Mouse (Mus musculus): ENCODE measurements around the gene Six3. TPM values are rescaled to one million over a fixed set of nuclear protein-coding genes. Genes with fewer than 3 reads are reported as not detected.

The Six3 gene
- total and polyA plus RNA-seq, 3 experiments, result not detected

GRCm38 (mm10) chr17:85595853-85596252 is 17.6 kb upstream of the Six3 start:
- no peaks in the 10 kb centered on the region; a peak in 2 of 4 replicates for H3K27me3 ChIP-seq (ENCODE audit: control insufficient read depth in 1 of 2, insufficient read depth in 2 of 2, low read length in 2 of 2)
- no peak for DNase-seq (ENCODE audit: low read depth, low spot score)
- H3K27ac ChIP-seq (ENCODE audit: control insufficient read depth, low read depth, low read length), result no peak overlapping the region
- H3K9me3 ChIP-seq (replicated peaks; ENCODE audit: insufficient read depth, low read length), result no peaks in the 10 kb centered on the region
- H3K9ac ChIP-seq (ENCODE audit: control insufficient read depth, low read depth, low read length, poor library complexity, severe bottlenecking), result no peak overlapping the region
- no peak overlapping the region for H3K4me3 ChIP-seq (ENCODE audit: control insufficient read depth in 1 of 2, insufficient read depth in 1 of 2, low read depth in 2 of 2, low read length in 2 of 2)
- H3K79me2 ChIP-seq (ENCODE audit: control insufficient read depth, insufficient read depth, low read length, poor library complexity), result no peaks in the 10 kb centered on the region
- TF ChIP-seq ZNF384 (IDR thresholded peaks at IDR 0.05; ENCODE audit: low read depth, low read length), result no peak
- no peak for TF ChIP-seq ETS1 (IDR thresholded peaks at IDR 0.05; ENCODE audit: low read depth, low read length)
- TF ChIP-seq E2F4 (IDR thresholded peaks at IDR 0.05; ENCODE audit: borderline replicate concordance, low read depth, low read length), result no peak
- TF ChIP-seq ZKSCAN1 (IDR thresholded peaks at IDR 0.05; ENCODE audit: low read depth, low read length), result no peak
- no peak for TF ChIP-seq CTCF (IDR thresholded peaks at IDR 0.05 in 2 of 3, conservative IDR thresholded peaks at IDR 0.05 in 1 of 3; ENCODE audit: control insufficient read depth in 1 of 3, insufficient read depth in 1 of 3, low read depth in 2 of 3, low read length in 3 of 3, poor library complexity in 1 of 3, severe bottlenecking in 1 of 3)
- TF ChIP-seq MAFK (IDR thresholded peaks at IDR 0.05; ENCODE audit: borderline replicate concordance, low read depth, low read length), result no peak
- TF ChIP-seq ZC3H11A (IDR thresholded peaks at IDR 0.05; ENCODE audit: low read depth, low read length), result no peak
- no peak for TF ChIP-seq SIN3A (IDR thresholded peaks at IDR 0.05; ENCODE audit: low read length)
- no peak for TF ChIP-seq ZMIZ1 (IDR thresholded peaks at IDR 0.05; ENCODE audit: low read depth, low read length)
- no peak for TF ChIP-seq MAZ (IDR thresholded peaks at IDR 0.05; ENCODE audit: low read depth, low read length)
- TF ChIP-seq GABPA (IDR thresholded peaks at IDR 0.05; ENCODE audit: low read depth, low read length), result no peak
- no peak for TF ChIP-seq MYB (IDR thresholded peaks at IDR 0.05; ENCODE audit: low read depth, low read length)
- TF ChIP-seq GATA1 (IDR thresholded peaks at IDR 0.05; ENCODE audit: low read depth, low read length), result no peak
- no peak for TF ChIP-seq USF2 (IDR thresholded peaks at IDR 0.05; ENCODE audit: borderline replicate concordance in 1 of 2, insufficient read depth in 1 of 2, low read depth in 1 of 2, low read length in 2 of 2)
- no peak for TF ChIP-seq JUND (IDR thresholded peaks at IDR 0.05; ENCODE audit: low read depth, low read length)
- TF ChIP-seq ELF1 (IDR thresholded peaks at IDR 0.05; ENCODE audit: low read depth, low read length), result no peak
- no peak for TF ChIP-seq MEF2A (IDR thresholded peaks at IDR 0.05; ENCODE audit: extremely low read depth, insufficient replicate concordance, low read depth, low read length, poor library complexity, severe bottlenecking)
- TF ChIP-seq CHD1 (IDR thresholded peaks at IDR 0.05; ENCODE audit: low read depth, low read length), result no peak
- no peak for TF ChIP-seq SMC3 (IDR thresholded peaks at IDR 0.05; ENCODE audit: low read depth, low read length)
- H3K4me1 ChIP-seq (ENCODE audit: control insufficient read depth in 1 of 2, insufficient read depth in 2 of 2, low read length in 2 of 2), result no peaks in the 10 kb centered on the region
- H3K36me3 ChIP-seq (ENCODE audit: control insufficient read depth in 1 of 2, insufficient read depth in 2 of 2, low read length in 2 of 2), result no peaks in the 10 kb centered on the region

- H3K4me3 ChIP-seq (ENCODE audit: control insufficient read depth in 1 of 2, insufficient read depth in 1 of 2, low read depth in 2 of 2, low read length in 2 of 2), result no peak overlapping the region
- no peaks in the 10 kb centered on the region for H3K79me2 ChIP-seq (ENCODE audit: control insufficient read depth, insufficient read depth, low read length, poor library complexity)
- no peak for DNase-seq (ENCODE audit: low read depth, low spot score)
- no peak overlapping the region for H3K9ac ChIP-seq (ENCODE audit: control insufficient read depth, low read depth, low read length, poor library complexity, severe bottlenecking)
- no peak overlapping the region for H3K27ac ChIP-seq (ENCODE audit: control insufficient read depth, low read depth, low read length)
- no peak for TF ChIP-seq KAT2A (conservative IDR thresholded peaks at IDR 0.05; ENCODE audit: low read depth, low read length)
- no peak for TF ChIP-seq SIN3A (IDR thresholded peaks at IDR 0.05; ENCODE audit: low read length)
- TF ChIP-seq ZMIZ1 (IDR thresholded peaks at IDR 0.05; ENCODE audit: low read depth, low read length), result no peak
- TF ChIP-seq BHLHE40 (IDR thresholded peaks at IDR 0.05; ENCODE audit: borderline replicate concordance, low read depth, low read length), result no peak
- no peak for TF ChIP-seq E2F4 (IDR thresholded peaks at IDR 0.05; ENCODE audit: borderline replicate concordance, low read depth, low read length)
- no peak for TF ChIP-seq SMC3 (IDR thresholded peaks at IDR 0.05; ENCODE audit: low read depth, low read length)
- no peak for TF ChIP-seq CHD1 (IDR thresholded peaks at IDR 0.05; ENCODE audit: low read depth, low read length)
- no peak for TF ChIP-seq EP300 (IDR thresholded peaks at IDR 0.05; ENCODE audit: low read depth in 1 of 2, low read length in 2 of 2)
- no peak for TF ChIP-seq MEF2A (IDR thresholded peaks at IDR 0.05; ENCODE audit: extremely low read depth, insufficient replicate concordance, low read depth, low read length, poor library complexity, severe bottlenecking)
- TF ChIP-seq HCFC1 (IDR thresholded peaks at IDR 0.05; ENCODE audit: low read depth, low read length), result no peak
- TF ChIP-seq GATA1 (IDR thresholded peaks at IDR 0.05; ENCODE audit: low read depth, low read length), result no peak
- TF ChIP-seq USF1 (IDR thresholded peaks at IDR 0.05; ENCODE audit: low read depth, low read length), result no peak
- TF ChIP-seq ETS1 (IDR thresholded peaks at IDR 0.05; ENCODE audit: low read depth, low read length), result no peak
- no peak for TF ChIP-seq ZC3H11A (IDR thresholded peaks at IDR 0.05; ENCODE audit: low read depth, low read length)
- no peak for TF ChIP-seq MYC (IDR thresholded peaks at IDR 0.05; ENCODE audit: low read depth, low read length)
- no peak for TF ChIP-seq ELF1 (IDR thresholded peaks at IDR 0.05; ENCODE audit: low read depth, low read length)
- H3K27me3 ChIP-seq (ENCODE audit: control insufficient read depth in 1 of 2, insufficient read depth in 2 of 2, low read length in 2 of 2), result no peaks in the 10 kb centered on the region; a peak in 2 of 4 replicates
- no peaks in the 10 kb centered on the region for H3K4me1 ChIP-seq (ENCODE audit: control insufficient read depth in 1 of 2, insufficient read depth in 2 of 2, low read length in 2 of 2)
- no peaks in the 10 kb centered on the region for H3K9me3 ChIP-seq (replicated peaks; ENCODE audit: insufficient read depth, low read length)
- H3K36me3 ChIP-seq (ENCODE audit: control insufficient read depth in 1 of 2, insufficient read depth in 2 of 2, low read length in 2 of 2), result no peaks in the 10 kb centered on the region
These were observed 17.0 kb upstream of the Six3 start for GRCm38 (mm10) chr17:85596341-85596890.

All from MEL (cell line).